Mouse (Mus musculus) embryonic facial prominence, embryonic 12.5 days (tissue): Measurements from ENCODE around the gene Ccdc96. TPM values are rescaled to one million over a fixed set of nuclear protein-coding genes. Genes with fewer than 3 reads are reported as not detected.

ENCODE experiments used
- ATAC-seq: fragments of 200-750 bp; cut with Nextera tagmentation; 2 replicates; pipeline ENCODE4 v1.8.0; 2017; ENCODE audit not compliant: insufficient number of reproducible peaks, insufficient read depth, low FRiP score, low TSS enrichment
- H3K27ac ChIP-seq: fragments of 300-500 bp; sonication (generic); 2 replicates; pipeline ENCODE4 v1.5.1; 2016; ENCODE audit warnings: mild to moderate bottlenecking
- H3K27me3 ChIP-seq: fragments of 300-500 bp; sonication (generic); 2 replicates; pipeline ENCODE4 v1.6.1; 2016; ENCODE audit warnings: mild to moderate bottlenecking, moderate library complexity
- H3K36me3 ChIP-seq: fragments of 300-500 bp; sonication (generic); 2 replicates; pipeline ENCODE4 v1.6.1; 2016; ENCODE audit warnings: mild to moderate bottlenecking
- H3K4me1 ChIP-seq: fragments of 300-500 bp; sonication (generic); 2 replicates; pipeline ENCODE4 v1.6.1; 2016
- H3K4me2 ChIP-seq: fragments of 300-500 bp; sonication (generic); replicated peaks from 2 replicates; pipeline ENCODE4 v1.6.1; 2016; ENCODE audit warnings: mild to moderate bottlenecking, moderate library complexity
- H3K4me3 ChIP-seq: fragments of 300-500 bp; sonication (generic); 2 replicates; pipeline ENCODE4 v1.5.1; 2016; ENCODE audit warnings: mild to moderate bottlenecking
- H3K9ac ChIP-seq: fragments of 300-500 bp; sonication (generic); 2 replicates; pipeline ENCODE4 v1.6.1; 2016; ENCODE audit warnings: mild to moderate bottlenecking, moderate library complexity
- H3K9me3 ChIP-seq: fragments of 300-500 bp; sonication (generic); 2 replicates; pipeline ENCODE4 v1.6.1; 2016; ENCODE audit warnings: mild to moderate bottlenecking, moderate library complexity
- WGBS: fragments of 180-500 bp; shearing (Covaris S2); methylation state at CpG from one replicate; pipeline ENCODE4 v1.1.7; 2016; 5-methylcytosine and 5-hydroxymethylcytosine counted together
- polyA plus RNA-seq: library from polyadenylated mRNA; unstranded; fragments of >200 nt; fragmentation: Nextera tagmentation; extraction: Ambion mirVana; gene quantifications from 2 replicates; pipeline ENCODE4 v1.2.1, GENCODE M21; 2016

The Ccdc96 gene
- polyA plus RNA-seq, 1 experiment from 2014 or later: 0.84 TPM

- H3K4me3 ChIP-seq: no peak overlapping the region
- H3K9ac ChIP-seq: no peak overlapping the region
- no peak overlapping the region for H3K4me2 ChIP-seq
- ATAC-seq: no peak
- no peaks in the 10 kb centered on the region for H3K9me3 ChIP-seq
- WGBS: 81% methylated on average over 5 of the region's 5 CpGs
- no peak overlapping the region for H3K27ac ChIP-seq
- H3K27me3 ChIP-seq: no peaks in the 10 kb centered on the region
- peaks cover 62% of the 10 kb centered on the region for H3K36me3 ChIP-seq
- H3K4me1 ChIP-seq: no peaks in the 10 kb centered on the region
Observed at GRCm38 (mm10) chr5:36505643-36506042, 21.3 kb downstream of the Ccdc96 start.

GRCm38 (mm10) chr5:36508351-36508750 is 24.0 kb downstream of the Ccdc96 start:
- Histone ChIP-seq H3K27me3 (no peaks in the 10 kb centered on the region), H3K4me3 (no peak overlapping the region), H3K9ac (no peak overlapping the region), H3K27ac (no peak overlapping the region), H3K9me3 (no peaks in the 10 kb centered on the region), H3K36me3 (peaks cover 62% of the 10 kb centered on the region), H3K4me2 (no peak overlapping the region), H3K4me1 (no peaks in the 10 kb centered on the region)
- ATAC-seq: no peak
- 91% methylated on average over 10 of the region's 10 CpGs for WGBS

GRCm38 (mm10) chr5:36510956-36511355 is 26.6 kb downstream of the Ccdc96 start:
- Histone ChIP-seq H3K27me3 (no peaks in the 10 kb centered on the region), H3K4me1 (no peaks in the 10 kb centered on the region), H3K9ac (no peak overlapping the region), H3K4me2 (no peak overlapping the region), H3K36me3 (peaks cover 53% of the 10 kb centered on the region), H3K4me3 (no peak overlapping the region), H3K27ac (no peak overlapping the region), H3K9me3 (no peaks in the 10 kb centered on the region)
- ATAC-seq: no peak
- 98% methylated on average over 2 of the region's 2 CpGs for WGBS

- Histone ChIP-seq H3K4me3 (no peak overlapping the region), H3K36me3 (peaks cover 76% of the 10 kb centered on the region), H3K4me1 (no peaks in the 10 kb centered on the region), H3K4me2 (no peak overlapping the region), H3K27ac (no peak overlapping the region), H3K27me3 (no peaks in the 10 kb centered on the region), H3K9me3 (no peaks in the 10 kb centered on the region), H3K9ac (no peak overlapping the region)
- ATAC-seq: no peak
- 89% methylated on average over 1 of the region's 1 CpGs for WGBS
Observed at GRCm38 (mm10) chr5:36515126-36515525, 30.7 kb downstream of the Ccdc96 start.

GRCm38 (mm10) chr5:36515558-36515957 is 31.2 kb downstream of the Ccdc96 start:
- H3K36me3 ChIP-seq: peaks cover 76% of the 10 kb centered on the region
- WGBS: 88% methylated on average over 5 of the region's 5 CpGs
- H3K9me3 ChIP-seq: no peaks in the 10 kb centered on the region
- H3K9ac ChIP-seq: no peak overlapping the region
- H3K4me2 ChIP-seq: no peak overlapping the region
- H3K4me3 ChIP-seq: no peak overlapping the region
- no peak overlapping the region for H3K27ac ChIP-seq
- H3K27me3 ChIP-seq: no peaks in the 10 kb centered on the region
- no peak for ATAC-seq
- no peaks in the 10 kb centered on the region for H3K4me1 ChIP-seq

GRCm38 (mm10) chr5:36517596-36517995 is 33.2 kb downstream of the Ccdc96 start:
- no peaks in the 10 kb centered on the region for H3K27me3 ChIP-seq
- H3K9me3 ChIP-seq: no peaks in the 10 kb centered on the region
- 69% methylated on average over 3 of the region's 3 CpGs for WGBS
- H3K4me1 ChIP-seq: no peaks in the 10 kb centered on the region
- H3K9ac ChIP-seq: no peak overlapping the region
- H3K4me3 ChIP-seq: no peak overlapping the region
- no peak for ATAC-seq
- no peak overlapping the region for H3K27ac ChIP-seq
- peaks cover 78% of the 10 kb centered on the region for H3K36me3 ChIP-seq
- H3K4me2 ChIP-seq: no peak overlapping the region

GRCm38 (mm10) chr5:36519751-36520150 is 35.4 kb downstream of the Ccdc96 start:
- ATAC-seq: no peak
- no peaks in the 10 kb centered on the region for H3K4me1 ChIP-seq
- H3K27ac ChIP-seq: no peak overlapping the region
- H3K27me3 ChIP-seq: no peaks in the 10 kb centered on the region
- no peak overlapping the region for H3K4me2 ChIP-seq
- WGBS: 88% methylated on average over 3 of the region's 3 CpGs
- no peak overlapping the region for H3K4me3 ChIP-seq
- H3K9ac ChIP-seq: no peak overlapping the region
- peaks cover 73% of the 10 kb centered on the region for H3K36me3 ChIP-seq
- H3K9me3 ChIP-seq: no peaks in the 10 kb centered on the region

- no peaks in the 10 kb centered on the region for H3K9me3 ChIP-seq
- ATAC-seq: no peak
- H3K27me3 ChIP-seq: no peaks in the 10 kb centered on the region
- no peak overlapping the region for H3K4me3 ChIP-seq
- H3K36me3 ChIP-seq: peaks cover 50% of the 10 kb centered on the region
- H3K4me2 ChIP-seq: no peak overlapping the region
- H3K27ac ChIP-seq: no peak overlapping the region
- H3K9ac ChIP-seq: no peak overlapping the region
- WGBS: 85% methylated on average over 2 of the region's 2 CpGs
- no peaks in the 10 kb centered on the region for H3K4me1 ChIP-seq
Observed at GRCm38 (mm10) chr5:36522782-36523181, 38.4 kb downstream of the Ccdc96 start.

- H3K4me3 ChIP-seq: no peak overlapping the region
- no peaks in the 10 kb centered on the region for H3K4me1 ChIP-seq
- H3K9me3 ChIP-seq: no peaks in the 10 kb centered on the region
- WGBS: 87% methylated on average over 5 of the region's 5 CpGs
- H3K36me3 ChIP-seq: peaks cover 45% of the 10 kb centered on the region
- no peak overlapping the region for H3K27ac ChIP-seq
- H3K27me3 ChIP-seq: no peaks in the 10 kb centered on the region
- H3K4me2 ChIP-seq: no peak overlapping the region
- no peak overlapping the region for H3K9ac ChIP-seq
- no peak for ATAC-seq
Observed at GRCm38 (mm10) chr5:36523219-36523703, 38.9 kb downstream of the Ccdc96 start.

- Histone ChIP-seq H3K9ac (no peak overlapping the region), H3K27me3 (no peaks in the 10 kb centered on the region), H3K4me1 (peaks cover 14% of the 10 kb centered on the region), H3K9me3 (no peaks in the 10 kb centered on the region), H3K36me3 (peaks cover 25% of the 10 kb centered on the region), H3K4me2 (no peak overlapping the region), H3K27ac (no peak overlapping the region), H3K4me3 (no peak overlapping the region)
- 80% methylated on average over 2 of the region's 2 CpGs for WGBS
- ATAC-seq: no peak
Observed at GRCm38 (mm10) chr5:36525216-36525615, 40.8 kb downstream of the Ccdc96 start.

- WGBS: 77% methylated on average over 5 of the region's 5 CpGs
- no peak overlapping the region for H3K9ac ChIP-seq
- ATAC-seq: no peak
Observed at GRCm38 (mm10) chr5:36526274-36526673, 41.9 kb downstream of the Ccdc96 start.

GRCm38 (mm10) chr5:36526921-36527320 is 42.5 kb downstream of the Ccdc96 start:
- no peak for ATAC-seq
- H3K27me3 ChIP-seq: no peaks in the 10 kb centered on the region
- no peak overlapping the region for H3K4me2 ChIP-seq
- H3K36me3 ChIP-seq: peaks cover 9% of the 10 kb centered on the region; the same call in 1 of the 2 replicates
- H3K9ac ChIP-seq: no peak overlapping the region
- H3K9me3 ChIP-seq: no peaks in the 10 kb centered on the region
- no peak overlapping the region for H3K27ac ChIP-seq
- 87% methylated on average over 2 of the region's 2 CpGs for WGBS
- H3K4me1 ChIP-seq: peaks cover 14% of the 10 kb centered on the region
- H3K4me3 ChIP-seq: no peak overlapping the region

More at GRCm38 (mm10) chr5:36526274-36526673, 41.9 kb downstream of the Ccdc96 start:
- peaks cover 14% of the 10 kb centered on the region for H3K4me1 ChIP-seq
- H3K9me3 ChIP-seq: no peaks in the 10 kb centered on the region
- H3K36me3 ChIP-seq: peaks cover 16% of the 10 kb centered on the region
- H3K27ac ChIP-seq: no peak overlapping the region
- H3K4me2 ChIP-seq: no peak overlapping the region
- H3K27me3 ChIP-seq: no peaks in the 10 kb centered on the region
- H3K4me3 ChIP-seq: no peak overlapping the region

GRCm38 (mm10) chr5:36529698-36530097 is 45.3 kb downstream of the Ccdc96 start:
- Histone ChIP-seq H3K27me3 (no peaks in the 10 kb centered on the region), H3K9ac (peak overlapping the region; percentile 85), H3K9me3 (no peaks in the 10 kb centered on the region), H3K27ac (peak overlapping the region; percentile 82), H3K4me3 (peak overlapping the region; percentile 82), H3K36me3 (no peaks in the 10 kb centered on the region), H3K4me2 (peak overlapping the region; percentile 74), H3K4me1 (peaks cover 14% of the 10 kb centered on the region)
- WGBS: 2% methylated on average over 5 of the region's 5 CpGs
- no peak for ATAC-seq
